Mouse (Mus musculus): ENCODE data around the gene Rsph1.

- TF ChIP-seq EP300 (IDR thresholded peaks at IDR 0.05; ENCODE audit: insufficient read depth, low read depth, low read length), result no peak
- TF ChIP-seq POLR2A (IDR thresholded peaks at IDR 0.05; ENCODE audit: insufficient read depth, low read depth, low read length), result no peak
- TF ChIP-seq CTCF (IDR thresholded peaks at IDR 0.05), result no peak
Measured at GRCm38 (mm10) chr17:31258310-31258865, 18.8 kb downstream of the Rsph1 start.

Measured in heart, adult 2 months (tissue).